Mouse (Mus musculus): Measurements from ENCODE around the gene Cdk5rap3.

Gene Cdk5rap3

GRCm38 (mm10) chr11:96934921-96935356 lies 18.6 kb upstream of the Cdk5rap3 start:
- DNase-seq (ENCODE audit: extremely low spot score, low read depth, low spot score) = no peak

GRCm38 (mm10) chr11:96933562-96934276 lies 17.4 kb upstream of the Cdk5rap3 start:
- no peak for DNase-seq (ENCODE audit: extremely low spot score, low read depth, low spot score)

GRCm38 (mm10) chr11:96931327-96932062 lies 15.2 kb upstream of the Cdk5rap3 start:
- DNase-seq (ENCODE audit: extremely low spot score, low read depth, low spot score) = no peak

GRCm38 (mm10) chr11:96929766-96930331 lies 13.6 kb upstream of the Cdk5rap3 start:
- no peak for DNase-seq (ENCODE audit: extremely low spot score, low read depth, low spot score)

DNA sequence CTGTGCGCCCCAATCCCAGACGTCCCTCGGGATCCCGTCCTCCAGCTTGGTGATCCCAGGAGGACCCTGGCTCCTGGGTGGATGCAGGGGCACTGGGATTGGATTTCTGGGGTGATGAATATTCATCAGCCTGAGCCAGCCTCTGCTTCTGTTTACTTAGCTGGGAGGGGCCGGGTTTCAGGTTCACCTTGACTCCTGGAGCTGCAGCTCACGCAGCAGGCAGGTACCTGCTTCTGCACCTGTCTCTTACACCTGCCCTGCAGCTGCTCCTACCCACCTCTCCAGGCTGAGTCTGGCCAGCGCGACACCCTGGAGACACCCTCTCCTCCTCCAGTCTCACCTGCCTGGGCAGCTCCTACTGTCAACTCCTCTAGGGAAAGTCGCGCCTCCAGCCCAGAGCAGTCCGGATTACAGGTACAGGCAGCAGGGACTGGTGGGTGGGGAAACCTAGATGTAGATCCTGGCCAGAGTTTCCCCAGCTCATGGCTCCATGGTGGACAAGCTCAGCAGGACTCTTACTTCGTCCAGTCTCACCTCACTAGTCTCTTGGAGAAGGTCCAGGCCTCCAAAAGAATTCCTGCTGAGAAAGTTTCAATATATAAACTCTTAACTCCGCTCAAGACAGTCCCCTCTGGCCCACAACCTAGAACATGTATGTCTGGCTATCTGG lies 12.9 kb upstream of the Cdk5rap3 start:
- DNase-seq (ENCODE audit: extremely low spot score, low read depth, low spot score) = no peak

DNA sequence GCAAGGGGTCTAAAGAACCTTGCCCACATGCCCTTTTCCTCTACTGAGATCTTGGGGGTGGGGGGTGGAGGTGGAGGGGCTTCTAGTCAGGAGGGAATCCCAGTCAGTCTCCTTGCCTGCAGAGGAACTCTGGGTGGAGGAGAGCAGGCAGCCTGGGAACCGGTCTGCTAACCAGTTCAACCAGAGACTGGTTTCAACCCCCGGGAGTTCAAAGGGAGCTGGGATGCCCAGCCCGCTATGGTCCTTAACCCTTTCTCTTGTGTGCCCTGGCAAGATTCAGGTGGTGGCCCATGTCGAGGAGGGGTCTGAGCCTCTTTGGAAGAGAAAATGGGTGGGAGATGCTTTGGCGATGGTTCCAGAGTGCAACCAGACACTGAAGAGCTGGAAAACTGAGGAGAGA lies 12.4 kb upstream of the Cdk5rap3 start:
- no peak for DNase-seq (ENCODE audit: extremely low spot score, low read depth, low spot score)

GRCm38 (mm10) chr11:96928088-96928487 lies 11.8 kb upstream of the Cdk5rap3 start, which contains the start of gene Prr15l:
TSS of gene Prr15l (plus strand) at chr11:96928104.
- no peak for DNase-seq (ENCODE audit: extremely low spot score, low read depth, low spot score)

- DNase-seq (ENCODE audit: extremely low spot score, low read depth, low spot score) = no peak
Observed at GRCm38 (mm10) chr11:96926587-96926986, 10.3 kb upstream of the Cdk5rap3 start.

DNA sequence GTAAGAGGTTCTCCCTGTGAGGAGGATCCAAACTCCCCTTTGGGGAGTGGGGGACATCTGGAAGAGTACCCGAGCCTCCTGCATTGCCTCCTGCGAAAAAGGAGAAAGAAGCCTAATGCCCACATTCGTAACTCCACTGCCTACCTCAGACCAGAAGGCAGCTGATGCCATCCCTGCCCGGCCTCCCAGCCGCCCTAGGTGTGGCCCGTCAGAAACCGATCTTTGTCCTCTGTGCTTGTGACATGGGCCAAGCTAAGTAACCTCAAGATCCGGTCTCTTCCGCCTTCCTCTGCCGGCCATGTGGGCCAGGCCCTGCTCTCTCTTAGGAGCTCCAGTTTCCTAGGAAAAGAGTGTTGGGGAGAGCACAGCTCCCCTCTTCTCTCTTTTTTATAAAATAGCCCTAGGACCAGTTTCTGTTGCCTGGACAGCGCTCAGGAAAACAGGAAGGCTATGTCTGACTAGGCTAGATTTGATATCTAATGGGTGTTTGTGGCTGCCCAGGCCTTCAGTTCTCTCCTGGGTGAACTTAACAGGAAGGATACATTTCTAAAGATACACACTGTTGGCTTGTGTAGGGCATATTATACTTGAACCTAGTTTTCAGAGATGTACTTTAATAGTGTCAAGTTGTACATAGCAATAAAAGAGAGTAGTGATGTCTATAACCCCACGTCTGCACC lies 9.3 kb upstream of the Cdk5rap3 start:
- no peak for DNase-seq (ENCODE audit: extremely low spot score, low read depth, low spot score)

- no peak for DNase-seq (ENCODE audit: extremely low spot score, low read depth, low spot score)
Observed at GRCm38 (mm10) chr11:96924861-96925260, 8.6 kb upstream of the Cdk5rap3 start.

DNA sequence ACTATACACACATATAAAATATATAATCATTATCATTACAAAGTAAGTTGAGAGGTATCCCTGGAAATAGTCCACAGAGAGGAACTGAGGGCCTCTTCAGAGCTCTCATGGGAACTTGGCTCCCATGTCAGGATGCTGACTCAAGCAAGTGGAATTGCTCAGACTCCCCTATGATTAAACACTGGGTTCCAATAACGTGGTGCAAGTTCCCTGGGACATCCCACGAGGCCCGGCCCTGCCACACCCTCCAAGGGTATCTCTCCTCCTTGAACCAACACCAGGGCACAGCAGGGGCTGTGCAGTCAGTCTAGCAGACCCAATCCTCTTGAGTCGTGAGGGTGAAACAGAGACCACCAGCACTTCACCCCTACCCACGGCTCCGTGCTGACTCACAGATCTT lies 2.7 kb upstream of the Cdk5rap3 start:
- DNase-seq (ENCODE audit: extremely low spot score, low read depth, low spot score) = no peak

GRCm38 (mm10) chr11:96917415-96917814 lies 1.1 kb upstream of the Cdk5rap3 start:
- no peak for DNase-seq (ENCODE audit: extremely low spot score, low read depth, low spot score)

DNA sequence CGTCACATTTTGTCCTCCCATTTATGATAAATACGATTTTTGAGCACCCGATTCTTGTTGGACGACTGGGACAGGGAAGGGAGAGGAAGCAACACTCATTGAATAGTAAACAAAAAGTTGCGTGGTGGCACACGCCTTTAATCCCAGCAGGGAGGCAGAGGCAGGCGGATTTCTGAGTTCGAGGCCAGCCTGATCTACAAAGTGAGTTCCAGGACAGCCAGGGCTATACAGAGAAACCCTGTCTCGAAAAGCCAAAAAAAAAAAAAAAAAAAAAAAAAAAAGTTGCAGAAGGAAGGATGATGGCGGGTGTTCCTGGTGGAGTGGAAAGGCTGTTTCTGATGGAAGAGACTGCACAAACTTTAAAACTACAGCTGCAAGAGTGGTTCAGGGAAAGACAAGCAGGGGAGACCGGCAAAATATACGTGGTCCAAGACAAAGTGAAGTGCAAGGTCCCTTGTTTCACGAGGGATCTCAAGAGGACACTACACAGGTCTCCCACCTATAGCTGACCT lies 645 bp upstream of the Cdk5rap3 start:
- DNase-seq (ENCODE audit: extremely low spot score, low read depth, low spot score) = no peak

GRCm38 (mm10) chr11:96912682-96913081 lies 3.6 kb downstream of the Cdk5rap3 start:
- DNase-seq (ENCODE audit: extremely low spot score, low read depth, low spot score) = no peak

- DNase-seq (ENCODE audit: extremely low spot score, low read depth, low spot score) = peak; percentile 47
Observed at GRCm38 (mm10) chr11:96910003-96910402, 6.3 kb downstream of the Cdk5rap3 start.

GRCm38 (mm10) chr11:96908594-96908993 lies 7.7 kb downstream of the Cdk5rap3 start:
- DNase-seq (ENCODE audit: extremely low spot score, low read depth, low spot score) = no peak

- DNase-seq (ENCODE audit: extremely low spot score, low read depth, low spot score) = no peak
Observed at GRCm38 (mm10) chr11:96906431-96907161, 9.7 kb downstream of the Cdk5rap3 start.

GRCm38 (mm10) chr11:96902639-96903635 lies 13.4 kb downstream of the Cdk5rap3 start:
- no peak for DNase-seq (ENCODE audit: extremely low spot score, low read depth, low spot score)

- DNase-seq (ENCODE audit: extremely low spot score, low read depth, low spot score) = no peak
Observed at GRCm38 (mm10) chr11:96901332-96901731, 15.0 kb downstream of the Cdk5rap3 start.

Data from hindlimb bud, embryonic 11.5 days (tissue).